Mouse (Mus musculus): Measurements from ENCODE around the gene Rora.

Rora gene

DNA sequence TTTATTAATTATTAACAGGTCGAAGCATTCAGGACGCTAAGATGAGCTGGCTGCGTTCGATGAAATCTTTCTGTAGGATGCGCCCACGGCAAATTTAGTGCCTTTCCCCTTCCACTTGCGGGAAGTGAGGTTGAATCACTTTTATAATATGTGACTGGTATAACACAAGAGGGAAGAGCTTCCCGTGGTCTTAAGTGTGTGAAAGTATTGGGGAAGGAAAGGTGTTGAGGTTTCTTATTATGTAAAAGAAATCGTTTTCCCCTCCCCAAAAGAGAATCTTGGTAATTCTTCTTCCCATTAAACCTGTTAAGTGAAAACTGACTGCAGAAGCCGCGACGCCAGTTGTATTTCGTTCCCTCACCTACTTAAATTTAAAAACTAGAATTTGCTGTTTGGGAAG, 637.9 kb downstream of the Rora start:
- DNase-seq (ENCODE audit: low spot score), result no peak

DNA sequence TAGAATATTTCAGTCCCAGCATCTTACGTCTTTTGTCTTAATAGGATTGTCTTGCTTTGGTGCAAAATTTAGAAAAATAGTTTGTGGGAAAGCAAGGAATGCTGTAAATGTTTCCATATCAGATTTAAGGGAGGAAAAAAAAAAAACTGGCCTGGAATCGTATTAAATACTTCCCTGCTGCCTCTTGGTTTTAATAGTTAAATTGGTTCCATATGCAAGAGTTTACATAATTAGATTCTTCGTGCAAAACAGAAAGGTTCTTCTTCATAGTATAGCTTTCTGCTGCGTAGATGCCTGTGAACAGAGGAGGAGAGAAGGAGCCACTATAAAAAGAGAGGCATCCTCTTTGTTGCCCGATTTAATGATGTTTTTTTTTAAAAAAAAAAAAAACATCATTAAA, 638.8 kb downstream of the Rora start:
- no peak for DNase-seq (ENCODE audit: low spot score)

DNA sequence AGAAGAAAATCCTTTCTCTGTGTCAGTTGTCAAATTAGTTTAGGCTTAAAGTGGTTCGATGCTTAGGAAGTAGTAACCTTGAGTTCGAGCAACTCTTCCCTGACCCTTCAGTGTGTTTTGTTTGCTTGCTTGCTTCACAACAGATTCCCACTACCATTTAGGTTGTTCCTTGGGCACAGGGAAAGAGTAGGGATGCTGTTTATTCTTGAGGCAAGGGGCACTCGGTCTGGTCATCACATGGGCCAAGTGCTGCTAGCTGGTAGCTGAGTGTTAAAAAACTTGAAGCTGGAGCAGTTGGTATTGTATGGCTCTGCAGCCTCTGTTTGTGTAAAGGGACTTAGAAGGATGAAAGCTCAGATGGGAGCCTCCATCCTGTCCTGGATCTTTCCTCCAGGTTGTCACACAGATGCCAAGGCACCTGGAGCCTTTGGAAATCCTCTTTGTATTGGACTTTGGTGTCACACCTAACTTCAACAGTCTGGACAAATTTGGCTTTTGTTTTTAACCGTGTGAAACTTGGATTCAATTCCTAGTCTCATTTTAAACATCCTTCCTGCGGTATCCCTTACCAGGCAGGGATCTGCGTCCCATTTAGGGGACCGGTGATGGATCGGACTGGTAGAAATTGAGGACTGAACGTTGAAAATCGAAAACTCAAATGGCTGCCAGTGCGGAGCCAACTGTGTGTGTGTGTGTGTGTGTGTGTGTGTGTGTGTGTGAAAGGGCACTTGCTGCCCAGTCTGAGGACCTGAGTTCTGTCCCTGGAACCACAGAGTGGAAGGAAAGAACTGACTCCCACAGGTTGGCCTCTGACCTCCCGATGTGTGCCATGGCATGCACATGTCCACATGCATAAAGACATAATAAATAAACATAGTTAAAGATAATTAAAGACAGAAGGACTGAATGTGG, 639.4 kb downstream of the Rora start:
- DNase-seq (ENCODE audit: low spot score), result no peak

DNA sequence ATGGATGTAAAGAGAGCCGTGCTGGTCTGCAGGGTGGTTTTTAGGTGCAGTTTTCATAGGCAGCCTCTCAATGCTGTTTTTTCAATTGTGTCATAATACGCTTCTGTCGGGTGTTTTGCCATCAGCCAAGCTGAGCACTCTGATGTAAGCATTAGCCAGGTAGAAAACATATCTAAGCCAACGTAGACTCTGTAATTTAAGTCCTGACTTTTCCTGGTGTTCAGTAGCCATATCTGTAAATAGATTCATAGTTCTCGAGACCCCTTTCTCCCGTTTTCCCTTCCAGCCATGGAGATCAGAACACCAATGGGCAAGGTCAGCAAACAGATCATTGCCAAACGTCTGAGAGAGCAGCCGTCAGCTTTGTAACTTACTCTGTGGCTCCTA, 640.1 kb downstream of the Rora start:
- DNase-seq (ENCODE audit: low spot score), result no peak

DNA sequence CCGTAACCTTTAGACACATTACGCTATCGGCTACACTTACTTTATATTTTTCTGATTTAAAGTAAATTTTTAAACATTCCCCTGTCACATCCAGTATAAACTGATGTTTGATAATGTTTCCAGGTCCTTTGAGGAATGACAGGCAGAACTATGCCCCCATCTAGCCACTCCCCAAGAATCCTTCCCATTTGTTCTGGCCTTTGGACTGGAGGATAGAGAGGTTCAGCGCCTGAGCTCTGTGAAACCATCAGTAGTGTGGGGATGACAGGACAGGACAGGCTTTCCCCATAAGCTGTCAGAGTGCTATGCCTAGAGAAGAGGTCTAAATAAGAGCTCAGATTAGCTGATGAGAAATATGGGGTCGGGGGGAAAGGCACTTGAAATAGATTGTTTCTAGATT, 640.8 kb downstream of the Rora start:
- no peak for DNase-seq (ENCODE audit: low spot score)

DNA sequence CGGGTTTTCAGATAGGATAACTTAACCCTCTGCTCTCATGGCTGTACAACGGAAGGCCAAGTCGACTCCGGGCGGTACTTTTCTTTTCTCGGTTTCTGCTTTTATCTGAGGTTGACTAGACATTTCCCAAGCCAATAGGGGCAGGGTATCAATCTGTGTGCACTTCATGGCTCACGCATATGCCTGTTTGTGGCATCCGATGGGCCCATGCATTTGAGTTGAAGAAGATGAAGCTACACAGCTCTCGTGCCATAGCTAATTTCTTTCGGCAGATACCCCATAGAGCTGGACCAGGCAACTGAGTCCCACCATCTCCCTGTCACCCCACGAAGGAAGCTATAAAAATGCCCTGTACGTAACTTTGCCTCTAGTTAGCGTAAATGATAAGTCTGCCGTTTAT, 641.3 kb downstream of the Rora start:
- no peak for DNase-seq (ENCODE audit: low spot score)

DNA sequence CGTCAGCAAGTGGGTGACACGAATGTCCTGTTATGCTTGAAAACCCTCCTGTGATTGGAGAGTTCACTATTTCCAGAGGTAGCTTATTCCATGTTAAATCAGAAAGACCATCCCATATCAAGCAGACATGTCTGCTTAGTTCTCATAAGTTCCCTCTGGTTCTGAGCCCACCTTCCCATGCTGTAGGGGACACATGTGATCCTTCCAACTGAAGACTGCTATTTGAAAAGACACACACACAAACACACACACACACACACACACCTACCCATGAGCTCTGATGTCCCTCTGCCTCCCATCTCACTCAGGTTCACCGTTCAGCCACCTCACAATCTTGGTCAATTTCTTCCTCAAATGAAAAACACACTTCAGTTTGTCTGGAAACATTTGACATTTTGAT, 642.2 kb downstream of the Rora start:
- no peak for DNase-seq (ENCODE audit: low spot score)

DNA sequence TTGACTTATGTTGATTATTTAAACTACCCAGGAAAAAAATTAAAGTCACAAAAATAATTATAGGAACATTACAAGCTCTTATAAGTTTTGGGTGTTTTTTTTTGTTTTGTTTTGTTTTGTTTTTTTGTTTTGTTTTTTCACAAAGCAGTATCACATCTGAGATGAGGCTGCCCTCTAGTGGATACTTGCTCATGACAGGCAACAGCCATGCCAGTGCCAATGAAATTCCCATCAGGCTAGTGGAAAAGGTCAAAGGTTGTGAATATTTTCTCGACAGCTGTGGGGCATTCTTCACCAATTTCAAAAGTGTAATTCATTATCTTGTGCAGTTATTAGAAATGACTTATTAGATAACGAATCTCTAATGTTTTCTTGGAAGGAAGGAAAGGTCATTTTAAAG, 642.8 kb downstream of the Rora start:
- DNase-seq (ENCODE audit: low spot score), result no peak

DNA sequence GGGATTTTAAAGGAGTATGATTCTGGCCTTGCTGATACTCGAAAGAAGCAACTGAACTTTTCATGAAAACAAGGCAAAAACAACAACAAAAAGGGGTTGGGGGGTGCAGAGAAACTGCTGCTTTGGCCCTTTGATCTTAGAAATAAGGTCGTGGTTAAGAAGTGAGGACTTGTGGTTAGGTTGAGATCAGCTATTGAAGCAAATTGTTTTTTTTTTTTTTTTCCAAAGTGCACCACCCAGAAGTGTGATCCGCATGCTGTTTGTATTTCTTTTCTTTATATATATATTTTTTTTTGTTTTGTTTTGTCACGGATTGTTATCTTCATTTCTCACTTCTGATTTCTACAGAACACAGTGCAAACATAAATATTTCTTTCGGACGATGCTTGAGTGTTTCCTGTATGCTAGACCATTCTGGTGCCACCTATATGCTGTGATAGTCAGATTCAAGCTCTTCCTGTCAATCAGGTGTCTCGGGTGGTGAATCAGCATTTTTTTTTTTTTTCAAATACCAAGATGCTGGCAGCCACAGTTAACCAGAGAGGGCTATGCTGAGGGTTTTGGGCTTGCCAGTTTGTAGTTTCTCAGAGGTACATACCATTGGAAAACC, 644.3 kb downstream of the Rora start:
- no peak for DNase-seq (ENCODE audit: low spot score)

DNA sequence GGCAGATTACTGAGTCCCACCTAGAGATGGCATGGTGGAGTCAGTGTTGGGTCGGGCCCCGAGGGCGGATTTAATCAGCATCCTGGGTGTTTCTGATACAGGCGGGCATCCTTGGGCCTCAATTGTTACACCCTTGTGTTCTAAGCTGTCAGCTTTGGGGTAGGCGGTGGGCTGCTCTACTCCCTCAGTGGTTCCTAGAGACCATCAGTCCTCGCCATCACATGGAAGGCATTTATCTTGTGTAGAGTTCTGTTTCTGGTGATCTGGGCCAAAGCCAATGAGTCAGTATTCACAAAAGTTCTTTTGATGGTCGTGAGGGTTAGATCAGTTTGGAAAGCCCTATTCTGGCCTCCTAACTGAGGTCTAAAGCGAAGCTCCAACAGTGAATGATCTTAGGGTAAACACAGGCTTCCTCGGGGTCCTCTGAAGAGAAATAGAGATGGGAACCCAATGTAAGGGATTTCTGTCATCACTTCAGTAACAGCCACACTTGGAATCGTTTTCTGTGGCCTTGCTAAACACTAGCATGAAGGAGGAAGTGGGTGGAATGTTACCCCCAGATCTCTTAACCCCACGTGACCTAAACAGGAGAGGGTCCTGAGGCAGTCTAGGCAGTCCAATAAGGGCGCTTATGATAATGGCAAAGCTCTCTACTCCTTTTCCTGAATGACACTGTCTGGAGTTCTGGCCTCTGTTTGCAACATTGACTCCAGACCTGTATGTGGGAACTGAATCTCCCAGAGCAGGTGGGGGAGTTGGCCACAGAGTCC, 645.2 kb downstream of the Rora start:
- DNase-seq (ENCODE audit: low spot score), result no peak

DNA sequence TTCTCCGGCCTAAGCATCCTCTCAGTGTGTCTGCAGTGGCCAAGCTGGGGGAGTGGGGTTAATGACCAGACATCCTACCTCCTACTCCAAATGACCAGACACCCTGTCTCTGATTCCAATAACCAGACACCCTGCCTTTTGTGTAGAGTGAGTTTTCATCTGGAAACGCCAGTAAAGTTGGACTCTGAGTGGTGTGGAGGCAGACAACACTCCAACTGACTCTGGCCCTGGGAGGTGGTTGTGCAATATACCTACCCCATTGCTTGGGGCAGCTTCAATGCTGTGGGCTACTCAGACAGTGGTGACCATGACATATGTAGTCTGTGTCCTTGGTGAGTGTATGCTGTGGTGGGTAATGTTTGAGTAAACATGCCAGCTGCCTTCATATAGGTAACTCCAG, 645.9 kb downstream of the Rora start:
- DNase-seq (ENCODE audit: low spot score), result no peak

DNA sequence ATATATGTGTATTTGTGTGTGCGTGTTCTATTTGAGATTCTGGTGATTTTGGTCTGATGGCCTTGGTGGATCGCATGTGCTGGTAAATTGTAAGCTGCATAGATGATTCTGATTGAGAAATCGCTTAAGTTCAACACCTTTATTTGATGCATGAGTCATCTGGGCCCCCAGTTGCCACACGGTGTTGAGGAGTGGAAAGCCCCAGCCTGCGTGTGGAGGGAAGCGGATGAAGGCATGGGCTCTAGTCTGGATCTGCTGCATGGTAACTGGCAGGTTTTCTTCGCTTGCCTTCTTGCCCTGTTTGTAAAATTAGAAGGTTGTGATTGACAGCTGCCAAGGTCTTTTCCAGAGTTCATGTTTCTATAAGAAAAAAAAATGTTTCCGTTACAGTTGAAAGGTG, 646.7 kb downstream of the Rora start:
- DNase-seq (ENCODE audit: low spot score), result no peak

DNA sequence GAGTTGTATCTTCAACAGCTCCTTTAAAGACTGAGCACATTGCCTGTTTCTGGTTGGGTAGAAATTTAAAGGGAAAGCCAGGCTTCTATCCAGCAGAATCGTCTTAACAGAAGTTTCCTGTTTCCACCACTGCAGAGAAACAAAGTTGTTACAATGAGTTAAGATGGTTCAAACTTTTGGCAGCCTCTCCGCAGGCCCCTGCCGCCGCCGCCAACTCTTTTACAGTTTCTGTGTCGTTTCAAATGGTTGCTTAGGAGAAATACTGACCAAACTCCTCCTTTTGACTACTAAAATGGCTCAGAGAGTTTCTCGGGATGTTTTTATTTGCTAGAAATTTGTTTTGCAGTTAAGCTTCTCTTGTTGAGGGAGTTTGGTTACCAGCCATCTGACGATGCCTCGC, 647.9 kb downstream of the Rora start:
- DNase-seq (ENCODE audit: low spot score), result no peak

DNA sequence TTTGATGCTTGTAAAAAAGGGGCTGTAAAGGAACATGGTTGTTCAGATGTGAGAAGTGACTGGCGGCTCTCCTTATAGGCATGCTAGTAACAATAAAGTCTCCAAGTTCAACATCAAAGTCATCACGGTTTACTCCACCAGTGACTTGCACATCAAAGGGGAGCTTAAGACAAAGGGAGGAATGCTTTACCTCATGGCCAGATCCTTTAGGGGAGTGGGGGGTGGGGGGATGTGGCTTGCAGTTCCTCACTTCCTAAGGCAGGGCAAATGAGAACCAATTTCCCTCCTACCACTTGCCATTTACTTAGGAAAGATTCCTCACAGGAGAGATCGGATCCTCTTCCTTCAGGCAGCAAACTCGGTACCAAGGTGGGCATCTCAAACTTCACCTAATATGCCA, 648.4 kb downstream of the Rora start:
- no peak for DNase-seq (ENCODE audit: low spot score)

DNA sequence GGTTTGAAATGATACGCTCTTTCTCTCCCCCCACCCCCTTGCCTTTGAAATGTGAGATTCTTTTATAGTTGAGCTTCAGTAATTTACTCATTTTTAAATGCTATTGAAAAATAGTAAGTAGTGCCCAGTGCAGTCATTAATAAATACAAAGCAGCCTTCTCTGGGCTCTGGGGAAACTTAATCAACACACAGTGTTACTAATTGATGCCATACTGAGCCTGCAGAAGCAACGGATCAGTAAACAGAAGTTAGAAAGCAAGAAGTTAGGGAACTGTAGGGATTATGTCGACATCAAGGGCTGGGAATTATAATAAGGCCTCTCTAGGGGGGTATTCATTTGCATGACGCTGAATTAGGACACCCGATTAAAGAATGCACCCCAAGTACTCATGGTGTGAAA, 649.3 kb downstream of the Rora start:
- no peak for DNase-seq (ENCODE audit: low spot score)

DNA sequence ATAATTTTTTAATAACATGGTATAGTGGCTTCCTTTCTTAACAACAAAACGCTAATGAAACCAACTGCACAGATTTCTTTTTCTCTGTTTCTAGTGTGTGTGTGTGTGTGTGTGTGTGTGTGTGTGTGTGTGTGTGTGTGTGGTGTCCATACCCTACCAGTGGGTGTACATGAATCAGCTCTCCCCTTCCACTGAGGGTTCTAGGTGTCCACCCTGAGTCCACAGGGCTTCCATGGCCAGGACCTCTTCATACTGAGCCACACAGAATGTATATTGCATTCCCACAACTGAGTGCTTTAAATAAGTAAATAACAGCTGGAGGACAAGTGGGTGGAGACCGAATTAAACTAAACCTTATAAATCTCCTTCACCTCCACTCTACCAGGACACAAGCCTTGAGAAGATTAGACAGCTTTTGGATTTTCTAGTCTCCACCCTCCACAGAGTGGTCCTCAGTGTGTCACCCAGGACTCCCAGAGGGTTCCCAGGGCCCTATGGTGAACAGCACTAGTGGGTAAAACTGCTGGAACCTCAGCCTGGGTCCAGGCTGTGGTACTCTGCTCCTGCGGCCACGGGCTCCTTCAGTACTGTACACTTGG, 649.9 kb downstream of the Rora start:
- no peak for DNase-seq (ENCODE audit: low spot score)

DNA sequence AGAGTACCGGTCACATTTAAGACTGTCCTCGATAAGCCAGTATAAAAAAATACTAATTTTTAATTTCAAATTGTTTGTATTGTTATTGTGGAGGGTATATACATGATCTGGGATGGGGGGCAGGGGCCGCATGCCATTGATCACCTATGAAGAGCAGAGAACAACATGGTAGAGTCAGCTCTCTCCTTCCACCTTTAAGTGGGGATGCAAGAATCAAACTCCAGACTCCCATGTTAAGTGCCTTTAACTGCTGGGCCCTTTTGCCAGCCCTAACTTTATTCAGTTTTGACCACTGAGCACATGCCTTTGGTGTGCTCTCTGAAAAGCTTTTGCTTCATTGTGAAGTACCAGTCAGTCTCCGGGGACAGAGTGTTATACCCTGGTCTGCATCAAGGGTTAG, 650.4 kb downstream of the Rora start:
- no peak for DNase-seq (ENCODE audit: low spot score)

DNA sequence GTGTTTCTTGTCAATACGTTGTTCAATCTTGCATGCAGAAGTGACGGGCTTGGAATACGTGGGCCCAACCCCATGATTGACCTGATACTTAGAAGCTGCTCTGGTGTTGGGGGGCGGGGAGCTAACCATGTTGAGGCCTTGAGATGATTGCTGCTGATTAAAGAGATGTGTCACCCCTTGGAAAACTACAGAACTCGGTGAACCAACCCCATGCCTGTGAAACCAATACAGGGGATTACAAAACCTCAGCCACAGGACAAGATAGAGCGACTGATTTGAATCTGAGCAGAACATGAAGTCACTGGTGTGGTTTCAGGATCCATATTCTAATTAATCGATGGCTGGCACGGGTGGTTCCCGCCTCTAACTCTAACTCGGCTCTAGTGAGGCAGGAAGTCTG, 650.9 kb downstream of the Rora start:
- no peak for DNase-seq (ENCODE audit: low spot score)

DNA sequence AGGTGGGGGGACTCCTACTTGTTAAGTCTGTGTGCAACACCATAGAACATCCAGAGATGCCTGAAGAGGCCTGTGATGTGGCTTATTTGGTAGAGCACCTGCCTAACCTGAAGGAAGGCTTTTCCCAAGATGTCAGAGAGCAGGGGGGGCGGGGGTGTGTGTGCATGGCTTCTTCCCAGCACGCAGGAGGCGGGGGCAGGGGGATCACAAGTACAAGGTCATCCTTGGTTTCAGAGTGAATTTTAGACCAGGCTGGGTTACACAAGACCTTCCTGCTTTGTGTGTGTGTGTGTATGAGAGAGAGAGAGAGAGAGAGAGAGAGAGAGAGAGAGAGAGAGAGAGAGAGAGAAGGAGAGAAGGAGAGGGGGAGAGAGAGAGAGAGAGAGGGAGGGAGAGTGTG, 651.4 kb downstream of the Rora start:
- no peak for DNase-seq (ENCODE audit: low spot score)

DNA sequence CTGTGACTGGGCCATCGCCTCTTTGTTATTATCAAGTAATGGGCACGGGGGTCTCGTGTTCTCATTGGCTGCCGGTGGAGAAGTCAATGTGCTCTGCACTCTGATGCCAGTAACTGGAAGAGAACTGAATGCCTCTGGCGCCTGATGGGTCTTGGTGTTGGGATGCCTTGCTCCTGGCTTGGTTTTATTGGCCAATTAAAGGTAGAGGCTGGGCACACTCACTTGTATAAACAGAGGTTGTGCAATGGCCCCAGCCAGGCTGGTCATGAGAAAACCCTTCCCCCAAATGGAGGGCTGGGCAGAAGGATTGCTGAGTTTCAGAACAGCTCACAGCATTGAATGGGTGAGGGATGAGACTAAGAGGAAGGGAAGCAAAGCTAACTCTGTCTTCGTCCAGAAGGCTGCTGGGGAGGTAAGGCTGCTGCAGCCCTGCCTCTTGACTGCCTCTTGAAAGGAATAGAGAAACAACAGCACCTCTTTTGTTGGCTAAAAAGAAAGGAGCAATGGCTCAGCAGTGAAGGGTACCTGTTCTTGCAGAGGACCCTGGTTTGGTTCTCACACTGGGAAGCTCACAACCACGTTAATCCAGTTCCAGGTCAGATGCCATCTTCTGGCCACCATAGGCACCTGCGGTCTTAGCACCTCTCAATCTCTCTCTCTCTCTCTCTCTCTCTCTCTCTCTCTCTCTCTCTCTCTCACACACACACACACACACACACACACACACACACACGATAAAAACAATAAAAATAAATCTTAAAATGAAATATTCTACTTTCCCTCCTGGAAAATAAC, 653.3 kb downstream of the Rora start:
- no peak for DNase-seq (ENCODE audit: low spot score)

DNA sequence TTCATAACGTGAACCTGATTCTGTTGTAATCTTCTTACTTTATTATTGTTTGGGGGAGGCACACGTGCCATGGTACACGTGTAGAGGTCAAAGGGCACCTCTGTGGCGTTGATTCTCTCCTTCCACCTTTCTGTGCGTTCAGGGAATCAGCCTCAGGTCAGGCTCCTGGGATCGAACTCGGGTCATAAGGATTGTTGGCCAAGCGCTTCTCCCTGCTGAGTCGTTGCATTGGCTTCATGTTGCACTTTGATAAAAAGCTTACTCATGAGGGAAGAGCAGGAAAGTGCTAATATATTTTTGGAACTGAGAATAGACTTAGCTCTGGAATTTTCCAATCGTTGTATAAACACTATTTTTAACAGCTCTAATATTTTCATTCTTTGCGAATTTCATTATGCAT, 654.4 kb downstream of the Rora start:
- DNase-seq (ENCODE audit: low spot score), result no peak

DNA sequence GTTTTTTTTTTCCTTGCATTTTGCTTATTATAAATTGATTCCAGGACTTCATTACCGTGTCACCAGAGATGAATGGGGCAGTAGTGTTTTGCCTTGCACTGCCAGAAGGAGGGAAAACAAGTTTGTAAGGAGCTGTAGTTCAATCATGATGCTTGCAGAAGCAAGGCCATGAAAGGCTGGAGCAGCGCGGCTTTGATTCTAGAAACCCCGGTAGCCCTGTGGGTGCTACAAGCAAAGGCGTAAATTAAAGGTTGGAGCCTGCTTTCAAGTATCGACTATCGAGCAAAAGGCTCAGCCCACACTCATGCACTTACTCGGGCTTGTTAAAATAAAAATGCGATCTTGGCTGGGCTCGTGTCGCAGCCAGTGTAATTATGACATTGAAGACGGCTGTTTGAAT, 656.9 kb downstream of the Rora start:
- no peak for DNase-seq (ENCODE audit: low spot score)
